Mouse (Mus musculus): ENCODE results near the gene Ankrd2. TPM values are rescaled to one million over a fixed set of nuclear protein-coding genes. Genes with fewer than 3 reads are reported as not detected.

Ankrd2 gene
- total and polyA plus RNA-seq, 2 experiments from 2014 or later, result 0.14 TPM; not detected in 1

DNA sequence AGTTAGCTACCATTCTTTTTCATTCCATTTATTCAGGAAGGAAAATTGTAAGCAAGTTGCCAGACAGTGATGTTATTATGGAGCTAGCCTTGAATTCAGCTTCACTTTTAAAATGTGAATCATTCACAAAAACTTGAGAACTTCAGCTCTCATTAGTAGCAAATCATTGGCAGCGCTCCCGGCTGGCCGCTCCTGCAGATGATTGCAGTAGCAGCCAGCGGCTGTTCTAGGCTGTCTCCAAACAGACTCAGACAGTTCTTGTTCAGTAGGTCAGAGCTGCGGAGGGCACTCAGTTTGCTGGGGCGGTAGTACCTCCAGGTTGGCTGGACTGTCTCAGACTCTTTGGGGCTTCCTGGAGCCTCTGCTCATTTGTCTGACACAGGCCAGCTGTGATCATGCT is 42.3 kb upstream of the Ankrd2 start:
- Histone ChIP-seq H3K9me3 (replicated peaks; ENCODE audit: control insufficient read depth, low read length) (no peaks in the 10 kb centered on the region), H3K9ac (replicated peaks; ENCODE audit: low read depth, low read length) (no peak overlapping the region), H3K4me3 (ENCODE audit: low read depth, low read length) (no peak overlapping the region), H3K4me2 (ENCODE audit: low read depth, low read length) (no peak overlapping the region), H3K27ac (ENCODE audit: low read depth) (peak overlapping the region; percentile 57; the same call in 1 of the 2 replicates), H3K4me1 (ENCODE audit: control insufficient read depth, insufficient read depth) (peaks cover 28% of the 10 kb centered on the region), H3K27me3 (ENCODE audit: control insufficient read depth, insufficient read depth, low read length) (no peaks in the 10 kb centered on the region), H3K36me3 (replicated peaks; ENCODE audit: control insufficient read depth, insufficient read depth, low read length) (no peaks in the 10 kb centered on the region)
- WGBS, result 45% methylated on average over 6 of the region's 6 CpGs
- TF ChIP-seq CTCF (IDR thresholded peaks at IDR 0.05; ENCODE audit: low read depth), result no peak
- no peak for TF ChIP-seq EP300 (IDR thresholded peaks at IDR 0.05; ENCODE audit: low read depth)
- DNase-seq (ENCODE audit: low spot score), result no peak
- no peak for ATAC-seq (ENCODE audit: insufficient read depth, low read depth)

DNA sequence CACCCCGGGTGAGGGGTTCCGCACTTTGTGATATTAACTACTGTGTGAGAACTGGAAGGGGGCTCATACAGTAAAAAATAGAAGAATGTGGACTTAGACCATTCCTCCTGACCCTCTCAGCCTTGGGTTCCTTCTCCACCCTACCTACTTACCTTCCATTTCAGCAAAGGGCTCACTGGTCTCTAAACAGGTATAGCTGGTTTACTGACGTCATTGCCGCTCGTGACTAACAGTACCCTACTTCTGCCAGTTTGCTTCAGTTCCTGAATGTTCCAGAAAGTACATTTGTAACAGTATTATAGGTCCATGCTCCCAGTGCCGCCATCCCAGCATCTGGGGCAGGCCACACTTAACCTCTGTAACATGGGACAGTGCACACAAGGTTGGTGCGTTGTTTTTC is 41.8 kb upstream of the Ankrd2 start:
- H3K9ac ChIP-seq (replicated peaks; ENCODE audit: low read depth, low read length), result no peak overlapping the region
- H3K36me3 ChIP-seq (replicated peaks; ENCODE audit: control insufficient read depth, insufficient read depth, low read length), result no peaks in the 10 kb centered on the region
- no peak overlapping the region for H3K4me3 ChIP-seq (ENCODE audit: low read depth, low read length)
- TF ChIP-seq CTCF (IDR thresholded peaks at IDR 0.05; ENCODE audit: low read depth) (no peak), EP300 (IDR thresholded peaks at IDR 0.05; ENCODE audit: low read depth) (no peak)
- DNase-seq (ENCODE audit: low spot score) (no peak), ATAC-seq (ENCODE audit: insufficient read depth, low read depth) (no peak)
- peak overlapping the region; percentile 57; the same call in 1 of the 2 replicates for H3K27ac ChIP-seq (ENCODE audit: low read depth)
- H3K27me3 ChIP-seq (ENCODE audit: control insufficient read depth, insufficient read depth, low read length), result no peaks in the 10 kb centered on the region
- 92% methylated on average over 7 of the region's 7 CpGs for WGBS
- H3K9me3 ChIP-seq (replicated peaks; ENCODE audit: control insufficient read depth, low read length), result no peaks in the 10 kb centered on the region
- no peak overlapping the region for H3K4me2 ChIP-seq (ENCODE audit: low read depth, low read length)
- peaks cover 33% of the 10 kb centered on the region for H3K4me1 ChIP-seq (ENCODE audit: control insufficient read depth, insufficient read depth)

DNA sequence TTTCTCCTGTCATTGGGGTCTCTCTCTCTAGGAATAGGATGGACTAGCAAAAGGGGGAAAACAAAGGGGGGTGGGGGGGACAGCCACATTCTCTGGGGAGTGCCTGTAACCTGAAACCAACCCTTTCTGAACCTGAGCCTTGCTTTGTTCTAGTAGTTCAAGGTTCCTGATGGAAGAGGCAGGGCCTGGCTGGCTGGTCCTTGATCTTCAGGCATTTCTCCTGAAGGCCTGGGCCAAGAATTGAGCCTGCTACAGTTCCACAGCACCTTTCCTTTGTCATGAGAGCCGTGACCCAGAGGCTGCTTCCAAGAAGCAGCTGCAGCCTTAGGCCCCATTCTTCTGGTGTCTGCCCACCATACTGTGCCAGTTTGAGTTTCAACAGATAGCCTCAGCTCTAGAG is 40.3 kb upstream of the Ankrd2 start:
- peaks cover 47% of the 10 kb centered on the region for H3K4me1 ChIP-seq (ENCODE audit: control insufficient read depth, insufficient read depth)
- no peaks in the 10 kb centered on the region for H3K27me3 ChIP-seq (ENCODE audit: control insufficient read depth, insufficient read depth, low read length)
- no peak overlapping the region for H3K9ac ChIP-seq (replicated peaks; ENCODE audit: low read depth, low read length)
- no peak for DNase-seq (ENCODE audit: low spot score)
- no peak for ATAC-seq (ENCODE audit: insufficient read depth, low read depth)
- no peak overlapping the region for H3K4me3 ChIP-seq (ENCODE audit: low read depth, low read length)
- WGBS, result 81% methylated on average over 1 of the region's 1 CpGs
- no peak overlapping the region for H3K4me2 ChIP-seq (ENCODE audit: low read depth, low read length)
- no peaks in the 10 kb centered on the region for H3K36me3 ChIP-seq (replicated peaks; ENCODE audit: control insufficient read depth, insufficient read depth, low read length)
- TF ChIP-seq CTCF (IDR thresholded peaks at IDR 0.05; ENCODE audit: low read depth) (no peak), EP300 (IDR thresholded peaks at IDR 0.05; ENCODE audit: low read depth) (no peak)
- no peaks in the 10 kb centered on the region for H3K9me3 ChIP-seq (replicated peaks; ENCODE audit: control insufficient read depth, low read length)
- no peak overlapping the region for H3K27ac ChIP-seq (ENCODE audit: low read depth)

DNA sequence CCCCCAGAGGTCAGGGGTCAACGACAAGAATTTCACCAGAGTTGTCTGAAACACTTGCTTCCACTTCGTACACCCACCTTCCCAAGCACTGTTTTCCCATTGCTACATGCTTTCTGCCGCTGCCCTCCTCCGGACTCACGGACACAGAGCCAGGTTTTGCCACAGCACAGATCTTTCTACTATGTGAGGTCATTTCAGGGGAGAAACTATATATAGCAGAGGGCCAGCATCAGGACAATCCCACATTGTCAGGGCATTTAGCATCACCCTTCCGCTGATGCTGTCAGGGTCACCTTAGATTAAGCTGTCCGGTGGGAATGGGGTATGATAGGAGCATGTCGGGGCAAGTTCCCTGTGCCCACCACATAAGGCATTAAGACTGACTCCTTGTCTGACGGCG is 38.7 kb upstream of the Ankrd2 start:
- Histone ChIP-seq H3K9ac (replicated peaks; ENCODE audit: low read depth, low read length) (0 out of 2 replicates have a peak overlapping the region, but pooled peaks have one; percentile 3), H3K4me1 (ENCODE audit: control insufficient read depth, insufficient read depth) (peaks cover 59% of the 10 kb centered on the region), H3K4me2 (ENCODE audit: low read depth, low read length) (0 out of 2 replicates have a peak overlapping the region, but pooled peaks have one; percentile 11), H3K27ac (ENCODE audit: low read depth) (peak overlapping the region; percentile 84), H3K9me3 (replicated peaks; ENCODE audit: control insufficient read depth, low read length) (no peaks in the 10 kb centered on the region), H3K27me3 (ENCODE audit: control insufficient read depth, insufficient read depth, low read length) (no peaks in the 10 kb centered on the region), H3K36me3 (replicated peaks; ENCODE audit: control insufficient read depth, insufficient read depth, low read length) (no peaks in the 10 kb centered on the region), H3K4me3 (ENCODE audit: low read depth, low read length) (no peak overlapping the region)
- ATAC-seq (ENCODE audit: insufficient read depth, low read depth), result peak; percentile 81
- DNase-seq (ENCODE audit: low spot score), result peak; percentile 89
- TF ChIP-seq EP300 (IDR thresholded peaks at IDR 0.05; ENCODE audit: low read depth), result no peak
- TF ChIP-seq CTCF (IDR thresholded peaks at IDR 0.05; ENCODE audit: low read depth), result no peak
- 39% methylated on average over 10 of the region's 10 CpGs for WGBS

DNA sequence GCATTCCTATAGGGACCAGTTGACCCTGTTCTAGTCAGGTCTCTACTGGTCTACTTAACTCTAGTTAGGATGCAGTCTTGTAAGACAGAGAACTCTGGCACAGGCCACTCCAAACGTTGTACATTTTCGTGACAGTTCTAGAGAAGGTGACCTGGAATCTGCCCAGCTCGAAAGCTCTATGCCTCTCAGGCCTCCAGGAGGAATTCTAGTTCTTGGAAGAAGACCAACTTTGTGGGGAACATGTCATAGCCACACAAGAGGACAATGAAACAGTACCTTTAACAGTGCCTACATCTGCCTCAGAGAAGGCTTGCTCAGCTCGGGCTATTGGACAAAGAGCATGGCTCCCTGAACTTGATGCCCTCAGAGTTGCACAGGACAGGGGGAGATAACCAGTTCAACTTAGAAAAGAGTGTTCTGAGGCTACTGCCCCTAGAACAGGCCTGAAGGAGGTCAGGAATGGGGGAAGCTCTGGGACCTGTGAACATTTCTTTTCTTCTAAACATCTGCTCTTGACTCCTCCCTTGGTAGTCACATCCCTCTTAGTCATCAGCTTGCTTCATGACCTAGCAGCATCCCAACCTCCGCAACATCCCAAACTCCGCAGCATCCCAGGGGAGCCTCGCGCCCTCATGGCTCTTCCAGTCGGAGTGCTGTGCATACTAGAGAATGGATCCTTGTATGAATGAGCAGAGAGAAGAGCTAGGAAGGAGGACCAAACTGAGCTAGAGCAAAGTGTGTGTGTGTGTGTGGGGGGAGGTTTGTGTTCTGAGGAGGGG is 36.8 kb upstream of the Ankrd2 start:
- peak; percentile 82 for DNase-seq (ENCODE audit: low spot score)
- Histone ChIP-seq H3K9me3 (replicated peaks; ENCODE audit: control insufficient read depth, low read length) (no peaks in the 10 kb centered on the region), H3K4me3 (ENCODE audit: low read depth, low read length) (no peak overlapping the region), H3K9ac (replicated peaks; ENCODE audit: low read depth, low read length) (no peak overlapping the region), H3K36me3 (replicated peaks; ENCODE audit: control insufficient read depth, insufficient read depth, low read length) (no peaks in the 10 kb centered on the region), H3K27ac (ENCODE audit: low read depth) (peak overlapping the region; percentile 83), H3K4me1 (ENCODE audit: control insufficient read depth, insufficient read depth) (peaks cover 55% of the 10 kb centered on the region), H3K27me3 (ENCODE audit: control insufficient read depth, insufficient read depth, low read length) (no peaks in the 10 kb centered on the region), H3K4me2 (ENCODE audit: low read depth, low read length) (no peak overlapping the region)
- ATAC-seq (ENCODE audit: insufficient read depth, low read depth), result no peak
- TF ChIP-seq EP300 (IDR thresholded peaks at IDR 0.05; ENCODE audit: low read depth) (no peak), CTCF (IDR thresholded peaks at IDR 0.05; ENCODE audit: low read depth) (no peak)
- 55% methylated on average over 9 of the region's 9 CpGs for WGBS

Data from heart, postnatal 0 days (tissue).